Mouse (Mus musculus): ENCODE measurements around the gene 1810046K07Rik.

1810046K07Rik gene

GRCm38 (mm10) chr9:51305146-51305545, 23.6 kb downstream of the 1810046K07Rik start:
- no peak for DNase-seq (ENCODE audit: low read depth, low spot score)

GRCm38 (mm10) chr9:51303980-51304379, 24.7 kb downstream of the 1810046K07Rik start:
- no peak for DNase-seq (ENCODE audit: low read depth, low spot score)

- peak; percentile 76 for DNase-seq (ENCODE audit: low read depth, low spot score)
Observed at GRCm38 (mm10) chr9:51293541-51293940, 35.2 kb downstream of the 1810046K07Rik start.

- DNase-seq (ENCODE audit: low read depth, low spot score) = peak; percentile 97
Observed at GRCm38 (mm10) chr9:51292674-51293073, 36.0 kb downstream of the 1810046K07Rik start.

GRCm38 (mm10) chr9:51290980-51291379, 37.7 kb downstream of the 1810046K07Rik start:
- no peak for DNase-seq (ENCODE audit: low read depth, low spot score)

- DNase-seq (ENCODE audit: low read depth, low spot score) = peak; percentile 85
Observed at GRCm38 (mm10) chr9:51286079-51286478, 42.6 kb downstream of the 1810046K07Rik start.

GRCm38 (mm10) chr9:51278500-51279381, 50.0 kb downstream of the 1810046K07Rik start, which contains the start of gene Colca2:
Gene Colca2, minus strand, starts transcription at chr9:51278569.
- DNase-seq (ENCODE audit: low read depth, low spot score) = peak; percentile 79

- peak; percentile 35 for DNase-seq (ENCODE audit: low read depth, low spot score)
Observed at GRCm38 (mm10) chr9:51277834-51278498, 50.8 kb downstream of the 1810046K07Rik start.

- no peak for DNase-seq (ENCODE audit: low read depth, low spot score)
Observed at GRCm38 (mm10) chr9:51274678-51275077, 54.0 kb downstream of the 1810046K07Rik start.

- no peak for DNase-seq (ENCODE audit: low read depth, low spot score)
Observed at GRCm38 (mm10) chr9:51273581-51274154, 55.0 kb downstream of the 1810046K07Rik start.

- DNase-seq (ENCODE audit: low read depth, low spot score) = no peak
Observed at GRCm38 (mm10) chr9:51272102-51272501, 56.6 kb downstream of the 1810046K07Rik start.

- no peak for DNase-seq (ENCODE audit: low read depth, low spot score)
Observed at GRCm38 (mm10) chr9:51271073-51271472, 57.6 kb downstream of the 1810046K07Rik start.

- DNase-seq (ENCODE audit: low read depth, low spot score) = peak; percentile 33
Observed at GRCm38 (mm10) chr9:51268852-51269251, 59.9 kb downstream of the 1810046K07Rik start.

- no peak for DNase-seq (ENCODE audit: low read depth, low spot score)
Observed at GRCm38 (mm10) chr9:51258426-51258825, 70.3 kb downstream of the 1810046K07Rik start.

- DNase-seq (ENCODE audit: low read depth, low spot score) = no peak
Observed at GRCm38 (mm10) chr9:51256780-51257502, 71.8 kb downstream of the 1810046K07Rik start.

All from 3T3-L1 (cell line).